Mouse (Mus musculus) adrenal gland, postnatal 10 days (tissue): ENCODE data around the gene Chd1. TPM values are rescaled to one million over a fixed set of nuclear protein-coding genes. Genes with fewer than 3 reads are reported as not detected.
"Not testable (repeated sequence)": the region's sequence is repeated elsewhere in the genome, so short reads cannot be mapped to it uniquely, and the experiment has no call there.

Source experiments
- DNase-seq: peaks from one replicate; pipeline ENCODE4 v3.0.0; 2021; ENCODE audit warnings: mixed read lengths
- total RNA-seq, 2 experiments: library from RNA; stranded (reverse); gene quantifications; 2 replicates each; pipeline ENCODE4 v1.2.3; 2021

Chd1 gene
- total RNA-seq, 2 experiments from 2014 or later = 36.6 to 47.1 TPM

GRCm38 (mm10) chr17:15731706-15732105 lies 26.9 kb downstream of the Chd1 start:
- no peak for DNase-seq

DNA sequence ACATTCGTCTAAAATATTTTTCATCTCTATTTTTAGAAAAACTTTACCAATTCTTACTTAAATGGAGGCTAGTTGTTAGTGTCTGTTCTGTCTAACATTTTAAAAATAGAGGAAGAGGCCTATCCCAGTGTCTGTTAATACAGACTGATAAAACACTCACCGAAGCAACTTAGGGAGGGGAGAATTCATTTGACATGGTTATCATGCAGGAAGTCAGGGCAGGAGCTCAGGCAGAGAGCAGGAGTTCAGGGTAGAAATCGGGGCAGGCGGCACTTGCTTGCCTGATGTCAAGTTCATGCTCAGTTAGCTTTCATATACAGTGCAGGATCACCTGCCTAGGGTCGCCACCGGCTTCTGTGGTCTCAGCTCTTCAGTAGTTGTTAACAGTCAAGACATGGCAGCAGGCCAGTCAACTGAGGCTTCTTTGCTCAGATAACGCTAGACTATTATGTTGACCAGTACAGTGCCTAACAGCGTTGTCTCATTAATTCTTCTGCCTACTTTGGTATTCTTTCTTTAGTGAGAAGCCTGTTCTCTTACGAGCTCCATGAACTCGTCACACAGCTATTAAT lies 32.7 kb downstream of the Chd1 start:
- no peak for DNase-seq

- no peak for DNase-seq
Observed at GRCm38 (mm10) chr17:15741836-15742235, 37.1 kb downstream of the Chd1 start.

- DNase-seq = no peak
Observed at GRCm38 (mm10) chr17:15742953-15743352, 38.2 kb downstream of the Chd1 start.

GRCm38 (mm10) chr17:15743379-15743778 lies 38.6 kb downstream of the Chd1 start:
- peak; percentile 31 for DNase-seq

DNA sequence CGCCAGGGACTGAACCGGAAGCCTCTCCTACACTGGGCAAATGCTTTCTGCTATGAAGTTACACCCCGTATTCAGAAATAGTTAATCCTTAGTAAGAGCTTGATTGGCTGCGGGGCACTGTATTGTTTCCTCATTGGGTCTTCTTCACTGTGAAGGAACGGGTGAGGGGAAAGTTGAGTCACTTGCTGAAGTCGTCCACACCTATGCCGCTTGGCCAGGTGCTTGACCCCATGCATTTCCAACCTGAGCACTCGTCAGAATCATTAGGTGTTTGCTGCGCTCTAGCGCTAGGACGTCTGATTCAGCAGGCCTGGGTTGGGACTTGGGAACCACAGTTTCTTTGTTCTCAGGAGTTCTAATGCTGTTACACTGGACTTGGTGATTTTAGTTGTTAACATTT lies 41.9 kb downstream of the Chd1 start:
- DNase-seq = no peak

DNA sequence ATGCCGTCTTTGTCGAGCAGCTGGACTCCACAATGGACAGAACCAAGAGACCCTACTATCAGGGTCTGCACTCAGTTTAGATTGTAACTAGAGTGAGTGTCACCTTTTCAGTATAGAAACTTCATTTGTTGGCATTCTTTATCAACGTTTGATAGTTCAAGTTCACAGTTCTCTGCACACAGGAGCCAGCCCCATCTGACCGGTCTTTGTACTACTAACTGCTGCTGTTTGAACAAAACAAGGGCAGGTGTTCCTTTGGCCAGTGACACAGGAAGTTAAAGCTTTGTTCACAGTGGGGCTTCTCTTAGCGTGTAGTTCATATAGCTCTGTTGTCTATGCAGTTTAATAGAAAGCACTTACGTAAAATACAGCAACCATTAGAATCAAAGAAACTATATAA lies 43.3 kb downstream of the Chd1 start:
- DNase-seq = no peak

- not testable (repeated sequence) for DNase-seq
Observed at GRCm38 (mm10) chr17:15751264-15751663, 46.5 kb downstream of the Chd1 start.

- no peak for DNase-seq
Observed at GRCm38 (mm10) chr17:15761191-15761590, 56.4 kb downstream of the Chd1 start.

DNA sequence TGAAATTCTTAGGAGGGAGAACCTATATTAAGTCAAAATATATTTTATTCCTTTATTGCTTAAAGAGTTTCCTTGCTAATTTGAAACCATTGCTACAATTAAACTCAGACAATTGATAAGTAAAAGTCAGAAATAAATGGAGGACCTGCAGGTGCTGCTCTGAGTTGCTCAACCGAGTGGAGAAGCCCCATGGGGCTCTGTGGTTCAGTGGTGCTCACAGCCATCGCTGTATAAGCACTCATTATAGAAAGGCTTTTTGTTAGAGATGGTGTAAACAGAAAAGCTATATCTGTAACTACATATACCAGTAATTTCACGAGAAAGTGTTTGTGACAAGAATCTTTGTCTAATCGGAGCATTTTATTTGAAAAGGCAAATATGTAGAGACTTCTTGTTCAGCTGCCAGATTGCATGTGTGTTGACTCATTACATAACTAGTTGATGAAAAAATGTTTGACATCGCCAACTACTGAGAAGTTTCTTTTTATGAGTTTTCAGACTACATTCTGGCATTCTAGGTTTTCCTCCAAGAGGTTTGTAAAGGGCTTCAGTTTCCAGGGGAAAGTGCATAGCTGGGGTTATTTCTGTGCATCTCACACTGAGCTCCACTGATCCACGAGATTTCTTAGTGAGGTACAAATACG lies 64.4 kb downstream of the Chd1 start:
- peak; percentile 12 for DNase-seq

DNA sequence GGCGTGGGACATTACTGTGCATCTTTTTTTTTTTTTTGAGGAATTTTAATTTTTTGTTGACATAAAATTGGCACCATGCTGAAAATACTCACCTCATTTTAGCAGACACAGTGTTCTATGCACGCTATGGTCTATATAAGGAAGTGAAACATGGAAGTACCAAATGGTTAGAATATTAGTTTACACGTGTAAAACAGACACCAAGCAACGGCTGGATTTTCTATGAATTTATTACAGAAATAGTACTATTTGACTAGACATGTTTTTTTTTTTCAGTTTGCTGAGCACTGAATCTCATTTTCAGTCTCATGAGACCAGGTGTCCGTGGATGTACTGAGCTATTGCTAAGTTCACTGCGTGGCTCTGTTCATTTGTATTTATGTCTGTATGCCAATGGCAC lies 69.2 kb downstream of the Chd1 start:
- no peak for DNase-seq

DNA sequence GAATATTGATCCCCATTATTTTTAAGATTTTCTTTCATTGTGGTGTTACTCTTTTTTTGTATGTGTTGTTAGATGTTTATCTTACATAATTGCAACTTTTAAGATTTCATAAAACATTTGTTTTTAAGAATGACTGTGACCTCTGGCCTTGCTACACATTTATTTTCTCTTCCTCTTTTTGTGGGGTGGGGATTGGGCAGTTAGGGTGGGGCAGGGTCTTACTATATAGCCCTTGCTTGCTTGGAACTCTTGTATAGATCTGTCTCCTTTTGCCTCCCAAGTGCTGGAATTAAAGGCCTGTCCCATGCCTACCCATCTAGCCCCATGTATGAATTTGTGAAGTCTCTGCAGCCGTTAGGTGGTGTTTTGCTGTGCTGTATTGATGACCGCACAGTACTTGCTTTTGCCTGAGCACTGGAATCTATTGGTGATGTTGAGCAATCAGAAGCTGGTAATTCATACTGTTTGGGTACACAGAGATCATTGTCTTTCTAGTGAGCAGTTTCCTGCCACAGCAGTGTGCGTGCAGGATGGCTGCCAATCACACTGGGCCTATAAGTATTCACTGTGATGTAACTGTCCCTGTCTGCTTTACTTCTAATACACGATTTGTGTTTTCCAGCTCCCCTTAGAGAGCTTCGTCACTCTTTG lies 69.9 kb downstream of the Chd1 start:
- no peak for DNase-seq

- no peak for DNase-seq
Observed at GRCm38 (mm10) chr17:15776349-15776748, 71.6 kb downstream of the Chd1 start.

- DNase-seq = peak; percentile 22
Observed at GRCm38 (mm10) chr17:15777979-15778378, 73.2 kb downstream of the Chd1 start.

GRCm38 (mm10) chr17:15787036-15787435 lies 82.3 kb downstream of the Chd1 start:
- DNase-seq = peak; percentile 42

DNA sequence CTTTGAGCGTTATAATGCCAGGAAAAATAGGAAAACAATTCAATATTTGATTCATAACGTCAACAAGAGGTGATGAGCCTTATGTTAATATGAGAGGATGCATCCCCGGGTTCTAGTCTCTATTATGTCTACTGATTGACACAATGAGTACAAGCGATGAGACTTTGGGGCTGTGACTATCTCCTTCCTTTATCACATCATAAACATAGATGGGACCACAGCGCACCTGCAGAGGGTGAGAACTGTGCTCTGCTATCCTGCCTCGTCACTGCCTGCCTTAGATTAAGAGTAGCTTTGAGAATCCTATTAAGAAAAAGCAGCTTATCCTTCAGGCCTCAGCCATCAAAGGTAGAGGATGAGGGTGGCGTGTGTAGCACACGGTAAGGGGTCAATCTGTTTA lies 85.9 kb downstream of the Chd1 start:
- DNase-seq = no peak

- DNase-seq = no peak
Observed at GRCm38 (mm10) chr17:15799195-15799793, 94.5 kb downstream of the Chd1 start.

DNA sequence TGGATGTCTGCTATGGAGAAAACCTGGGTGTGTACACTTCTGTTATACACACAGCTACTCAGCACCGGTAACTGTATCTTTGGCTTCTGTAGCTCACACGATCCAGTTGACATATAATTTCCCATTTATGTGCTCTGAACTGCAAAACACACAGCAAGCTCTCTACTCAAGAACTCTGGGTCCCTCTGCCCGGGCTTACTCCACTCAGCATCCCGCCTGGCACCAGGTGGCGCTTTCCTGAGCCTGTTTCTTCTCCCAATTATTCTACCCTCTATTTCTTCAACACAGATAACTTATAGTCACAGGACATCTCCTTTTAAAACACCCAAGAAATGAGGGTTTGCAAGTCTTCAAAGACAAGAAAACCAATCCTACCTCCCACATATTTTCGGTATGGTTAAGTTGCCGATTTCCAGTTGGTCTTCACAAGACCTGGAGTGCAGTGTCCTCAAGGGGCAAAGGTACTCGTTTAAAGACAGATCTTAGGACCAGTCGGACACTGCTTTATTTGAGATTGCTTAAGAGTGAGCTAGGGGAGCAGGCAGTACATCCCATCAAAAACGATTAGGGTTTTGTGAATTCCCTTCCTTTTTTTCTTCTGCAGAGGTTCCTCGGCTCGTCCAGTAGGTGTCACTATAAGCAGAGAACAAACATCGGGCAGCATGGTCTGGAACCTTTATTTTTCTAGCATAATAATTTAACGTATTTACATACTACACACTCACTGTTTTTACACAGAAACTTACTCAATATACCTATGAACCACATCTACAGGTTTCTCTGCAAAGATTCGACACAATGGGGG lies 99.4 kb downstream of the Chd1 start:
- DNase-seq = no peak

- no peak for DNase-seq
Observed at GRCm38 (mm10) chr17:15807295-15807984, 102.7 kb downstream of the Chd1 start.

GRCm38 (mm10) chr17:15808015-15808414 lies 103.2 kb downstream of the Chd1 start:
- DNase-seq = no peak

GRCm38 (mm10) chr17:15808468-15809374 lies 104.0 kb downstream of the Chd1 start:
- no peak for DNase-seq
